Mouse (Mus musculus) retina, postnatal 1 day (tissue): ENCODE results near the gene Kcnh1.

ENCODE experiments used
- DNase-seq: peaks from one replicate; pipeline ENCODE4 v3.0.0-alpha.2; 2012

Gene Kcnh1

GRCm38 (mm10) chr1:192269911-192270310 lies 79.3 kb downstream of the Kcnh1 start:
- no peak for DNase-seq

- peak; percentile 82 for DNase-seq
These were observed 87.3 kb downstream of the Kcnh1 start for GRCm38 (mm10) chr1:192277801-192278385.

DNA sequence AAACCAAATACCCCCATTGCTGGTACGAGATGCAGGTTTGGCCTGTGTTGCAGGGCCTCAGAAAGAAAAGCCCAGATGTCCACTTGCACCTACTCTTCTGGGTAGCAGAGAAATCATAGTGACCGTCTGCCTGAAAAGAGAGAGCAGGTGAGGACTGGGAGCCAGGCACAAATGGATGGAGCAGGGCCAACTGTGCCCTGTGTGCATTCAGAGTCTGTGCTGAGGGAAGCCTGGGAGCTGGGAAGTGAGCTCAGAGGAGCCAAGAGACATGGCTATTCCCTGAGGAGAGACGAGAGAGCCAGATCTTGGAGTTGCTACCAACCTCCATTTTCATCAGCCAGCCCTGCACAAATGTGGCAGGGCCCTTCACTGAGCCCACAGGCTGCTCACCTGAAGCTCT lies 93.8 kb downstream of the Kcnh1 start:
- no peak for DNase-seq

- DNase-seq: no peak
These were observed 94.4 kb downstream of the Kcnh1 start for GRCm38 (mm10) chr1:192284950-192285349.

DNA sequence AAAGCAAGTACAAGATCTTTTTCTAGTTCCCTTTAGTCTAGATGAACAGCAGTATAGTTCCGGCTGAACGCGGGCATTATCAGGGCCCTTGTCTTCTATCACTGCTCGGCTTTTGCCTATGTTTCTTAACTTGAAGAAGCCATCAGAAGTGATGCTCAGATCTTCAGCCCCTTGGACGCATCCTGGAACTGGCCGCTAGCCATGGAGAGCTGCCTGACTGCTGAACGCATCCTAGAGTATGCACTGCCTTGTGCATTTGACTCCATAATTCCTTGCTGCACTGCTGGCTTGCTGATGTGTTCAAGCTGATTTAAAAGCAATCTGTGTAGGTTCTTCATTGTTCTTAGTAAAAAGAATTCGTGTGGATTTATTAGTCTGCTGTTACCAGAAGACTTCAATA lies 97.9 kb downstream of the Kcnh1 start:
- DNase-seq: no peak

DNA sequence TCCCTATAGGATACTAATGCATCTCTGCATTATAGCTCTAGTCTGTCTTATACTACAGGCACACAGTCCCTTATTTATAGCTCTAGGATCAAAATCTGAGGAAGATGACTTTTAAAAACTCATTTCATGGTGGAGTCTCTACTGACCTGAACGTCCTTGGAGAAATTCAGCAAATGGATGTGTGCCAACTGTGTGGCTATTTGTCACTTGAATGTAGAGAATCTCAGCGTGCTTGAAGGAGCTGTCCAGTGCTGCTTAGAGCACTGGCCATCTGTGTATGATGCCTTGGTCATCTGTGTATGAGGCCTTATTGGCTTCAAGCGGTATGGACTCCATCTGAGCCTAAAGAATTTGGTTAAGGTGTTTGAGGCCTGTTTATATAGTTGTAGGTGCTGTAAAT lies 100.7 kb downstream of the Kcnh1 start:
- no peak for DNase-seq

GRCm38 (mm10) chr1:192293391-192293790 lies 102.8 kb downstream of the Kcnh1 start:
- no peak for DNase-seq

- no peak for DNase-seq
These were observed 103.3 kb downstream of the Kcnh1 start for GRCm38 (mm10) chr1:192293921-192294320.

GRCm38 (mm10) chr1:192295243-192295860 lies 104.8 kb downstream of the Kcnh1 start:
- no peak for DNase-seq

- DNase-seq: no peak
These were observed 105.3 kb downstream of the Kcnh1 start for GRCm38 (mm10) chr1:192295902-192296301.

DNA sequence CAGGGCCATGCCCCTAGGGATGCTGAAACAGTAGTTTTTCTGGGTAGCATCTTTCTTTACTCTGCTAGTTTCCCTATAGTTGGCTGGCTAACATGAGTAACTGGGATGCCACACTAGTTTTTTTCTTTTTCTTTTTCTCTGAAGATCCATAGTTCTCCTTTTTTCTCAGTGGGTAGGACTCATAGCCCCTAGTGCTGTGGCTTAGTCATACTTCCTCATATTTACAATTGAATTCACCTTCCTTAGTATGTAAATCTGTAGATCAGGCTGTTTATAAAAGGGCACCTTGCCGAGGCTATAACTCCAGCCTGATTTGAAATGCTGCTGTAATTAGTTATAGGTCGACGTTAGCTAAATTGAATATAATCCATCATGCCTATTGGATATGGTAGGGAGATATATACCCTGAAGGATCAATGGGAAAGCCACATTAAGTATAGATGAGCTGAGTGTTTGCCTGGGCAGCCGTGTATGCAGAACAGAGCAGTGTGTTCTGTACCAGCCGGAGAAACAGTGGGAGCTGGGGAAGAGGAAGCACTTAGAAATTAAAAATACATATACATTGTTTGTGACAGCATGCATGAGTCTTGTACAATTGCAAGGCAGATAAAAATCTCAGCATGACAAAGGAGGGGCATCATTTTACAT lies 107.0 kb downstream of the Kcnh1 start:
- DNase-seq: no peak

GRCm38 (mm10) chr1:192300417-192300816 lies 109.8 kb downstream of the Kcnh1 start:
- no peak for DNase-seq

DNA sequence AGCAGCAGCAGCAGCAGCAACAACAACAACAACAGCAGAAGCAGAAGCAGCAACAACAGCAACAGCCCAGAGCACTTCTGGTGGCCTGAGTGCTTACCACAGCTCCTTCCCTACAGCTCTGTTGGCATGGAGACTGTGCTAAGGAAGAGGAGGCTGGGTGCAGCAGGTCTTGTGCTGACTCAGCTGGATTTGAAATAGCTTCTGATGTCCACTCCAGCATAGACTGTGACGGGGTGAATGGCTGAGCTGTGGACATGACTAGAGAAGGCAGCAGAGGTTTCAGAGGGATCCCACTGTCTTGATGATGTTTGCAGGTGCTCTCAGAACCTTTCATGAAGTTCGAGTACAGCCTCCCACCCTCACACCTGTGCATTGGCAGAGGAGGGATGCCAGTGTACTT lies 113.0 kb downstream of the Kcnh1 start:
- no peak for DNase-seq

GRCm38 (mm10) chr1:192305155-192305554 lies 114.6 kb downstream of the Kcnh1 start:
- DNase-seq: no peak

- no peak for DNase-seq
These were observed 116.5 kb downstream of the Kcnh1 start for GRCm38 (mm10) chr1:192307055-192307454.

GRCm38 (mm10) chr1:192311298-192311697 lies 120.7 kb downstream of the Kcnh1 start:
- DNase-seq: no peak

DNA sequence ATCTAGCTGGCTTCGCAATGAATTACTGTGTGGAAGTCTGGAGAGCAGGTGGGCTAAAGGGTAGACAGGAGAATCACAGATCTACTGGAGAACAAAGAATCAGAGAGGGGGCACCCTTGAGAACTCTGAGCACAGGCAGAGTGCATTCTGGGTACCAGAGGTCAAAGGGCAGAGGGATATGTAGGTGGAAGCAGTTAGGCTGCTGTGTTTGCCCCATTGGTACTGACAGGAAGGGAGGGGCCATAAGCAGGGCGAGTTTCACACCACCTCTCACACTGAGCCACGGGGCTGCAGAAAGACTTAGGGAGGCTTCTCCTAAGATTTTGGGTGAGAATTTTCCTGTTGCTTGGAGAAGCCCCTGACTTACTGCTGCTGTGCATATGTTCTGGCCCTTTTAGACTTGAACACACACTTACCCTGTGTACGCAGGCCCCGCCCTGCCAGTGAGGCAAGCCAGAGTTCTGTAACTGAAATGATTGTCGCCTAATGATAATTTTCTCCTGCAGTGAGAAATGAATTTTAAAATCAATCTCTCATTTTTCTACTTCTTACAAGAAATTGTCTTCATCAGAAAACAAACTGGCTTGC lies 121.4 kb downstream of the Kcnh1 start:
- no peak for DNase-seq

GRCm38 (mm10) chr1:192312446-192312845 lies 121.9 kb downstream of the Kcnh1 start:
- no peak for DNase-seq

GRCm38 (mm10) chr1:192312998-192313397 lies 122.4 kb downstream of the Kcnh1 start:
- DNase-seq: no peak

GRCm38 (mm10) chr1:192313571-192313972 lies 123.0 kb downstream of the Kcnh1 start:
- no peak for DNase-seq

GRCm38 (mm10) chr1:192314044-192314443 lies 123.5 kb downstream of the Kcnh1 start:
- no peak for DNase-seq

DNA sequence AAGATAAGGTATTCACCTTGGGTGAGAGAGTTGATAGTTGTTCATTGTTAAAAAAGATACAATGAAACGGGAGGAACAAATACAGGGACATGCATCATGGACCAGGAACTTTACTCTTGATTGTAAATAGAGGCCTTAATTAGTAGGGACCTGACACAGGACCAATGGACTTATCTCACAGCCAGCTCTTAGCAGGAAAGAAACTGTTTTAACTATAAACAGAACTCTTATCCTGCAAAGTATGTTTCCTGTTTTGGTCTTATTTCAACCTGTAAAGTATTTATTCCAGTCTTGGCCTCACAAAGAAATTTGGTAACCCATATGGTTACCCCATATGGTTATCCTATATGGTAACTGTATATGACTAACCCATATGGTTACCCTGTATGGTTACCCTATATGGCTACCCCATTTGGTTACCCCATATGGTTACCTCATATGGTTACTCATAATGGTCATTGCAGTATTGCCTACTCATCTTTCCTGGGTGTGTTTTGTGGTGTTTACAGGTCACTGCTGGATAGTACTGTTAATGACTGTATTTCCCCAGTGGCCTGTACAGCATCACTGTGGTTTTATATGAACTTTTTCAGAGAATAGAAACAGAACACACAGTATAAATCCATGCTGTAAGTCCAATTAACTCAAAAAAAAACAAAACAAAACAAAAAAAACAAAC lies 125.0 kb downstream of the Kcnh1 start:
- DNase-seq: no peak

DNA sequence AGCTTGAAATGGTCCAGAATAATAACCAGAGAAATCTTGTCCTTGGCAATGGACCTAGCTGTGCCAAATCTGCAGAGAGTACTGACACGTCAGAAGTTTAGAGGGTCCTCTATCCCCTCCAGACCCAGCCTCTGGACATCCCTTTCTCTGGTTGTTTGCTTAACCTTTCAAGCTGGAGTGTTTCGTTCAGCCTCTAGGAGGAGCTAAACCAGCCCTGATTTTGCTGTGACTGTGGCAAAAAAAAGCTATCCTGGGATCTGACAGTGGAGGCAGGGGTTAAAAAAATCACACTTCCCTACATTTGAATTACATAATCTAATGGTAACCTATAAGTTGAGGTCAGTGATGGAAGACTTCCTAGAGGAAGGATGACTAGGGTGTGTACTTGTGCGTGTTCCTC lies 133.6 kb downstream of the Kcnh1 start:
- DNase-seq: no peak

- DNase-seq: no peak
These were observed 136.5 kb downstream of the Kcnh1 start for GRCm38 (mm10) chr1:192327052-192327451.
